Mouse (Mus musculus) intestine, postnatal 0 days (tissue): ENCODE measurements around the gene Nup85. TPM values are rescaled to one million over a fixed set of nuclear protein-coding genes. Genes with fewer than 3 reads are reported as not detected.

ENCODE experiments used
- ATAC-seq: fragments of 200-750 bp; cut with Nextera tagmentation; 2 replicates; pipeline ENCODE4 v1.8.0; 2017; ENCODE audit warnings: mild to moderate bottlenecking, moderate TSS enrichment, moderate library complexity
- H3K27ac ChIP-seq: fragments of 300-500 bp; sonication (generic); 2 replicates; pipeline ENCODE4 v1.5.1; 2014; ENCODE audit warnings: mild to moderate bottlenecking, low read depth, low read length, moderate library complexity
- H3K27me3 ChIP-seq: fragments of 300-500 bp; sonication (generic); replicated peaks from 2 replicates; pipeline ENCODE4 v1.6.1; 2014; ENCODE audit warnings: low read length, mixed read lengths; ENCODE audit not compliant: control insufficient read depth, insufficient read depth
- H3K36me3 ChIP-seq: fragments of 300-500 bp; sonication (generic); 2 replicates; pipeline ENCODE4 v1.6.1; 2014; ENCODE audit warnings: mild to moderate bottlenecking, moderate library complexity; ENCODE audit not compliant: control insufficient read depth, insufficient read depth
- H3K4me1 ChIP-seq: fragments of 300-500 bp; sonication (generic); replicated peaks from 2 replicates; pipeline ENCODE4 v1.6.1; 2014; ENCODE audit warnings: antibody characterized with exemption, low read length, mixed read lengths; ENCODE audit not compliant: control insufficient read depth, insufficient read depth
- H3K4me2 ChIP-seq: fragments of 300-500 bp; sonication (generic); replicated peaks from 2 replicates; pipeline ENCODE4 v1.6.1; 2014; ENCODE audit warnings: low read depth, mild to moderate bottlenecking, moderate library complexity
- H3K4me3 ChIP-seq: fragments of 300-500 bp; sonication (generic); 2 replicates; pipeline ENCODE4 v1.5.1; 2014; ENCODE audit warnings: low read depth, low read length
- H3K9ac ChIP-seq: fragments of 300-500 bp; sonication (generic); 2 replicates; pipeline ENCODE4 v1.6.1; 2014; ENCODE audit warnings: mild to moderate bottlenecking, low read depth, low read length
- H3K9me3 ChIP-seq: fragments of 300-500 bp; sonication (generic); 2 replicates; pipeline ENCODE4 v1.6.1; 2016; ENCODE audit warnings: mixed run types; ENCODE audit not compliant: control insufficient read depth
- CTCF ChIP-seq: sonication (generic); IDR thresholded peaks from 2 replicates; pipeline ENCODE4 v1.5.1; 2016; ENCODE audit warnings: low read depth, mild to moderate bottlenecking, control low read depth, antibody characterized with exemption, moderate library complexity
- WGBS: fragments of 180-500 bp; shearing (Covaris S2); extraction: QIAGEN DNeasy Blood & Tissue Kit; methylation state at CpG from one replicate; pipeline ENCODE4 v1.1.7; 2014; 5-methylcytosine and 5-hydroxymethylcytosine counted together
- polyA plus RNA-seq: library from polyadenylated mRNA; unstranded; fragments of >200 nt; fragmentation: Nextera tagmentation; extraction: Ambion mirVana; gene quantifications from 2 replicates; pipeline ENCODE4 v1.2.1, GENCODE M21; 2015

Gene Nup85
- polyA plus RNA-seq, 1 experiment from 2014 or later, result 30.4 TPM

GRCm38 (mm10) chr11:115632247-115632646 is 68.0 kb downstream of the Nup85 start:
- H3K9me3 ChIP-seq, result no peaks in the 10 kb centered on the region
- no peak for ATAC-seq

DNA sequence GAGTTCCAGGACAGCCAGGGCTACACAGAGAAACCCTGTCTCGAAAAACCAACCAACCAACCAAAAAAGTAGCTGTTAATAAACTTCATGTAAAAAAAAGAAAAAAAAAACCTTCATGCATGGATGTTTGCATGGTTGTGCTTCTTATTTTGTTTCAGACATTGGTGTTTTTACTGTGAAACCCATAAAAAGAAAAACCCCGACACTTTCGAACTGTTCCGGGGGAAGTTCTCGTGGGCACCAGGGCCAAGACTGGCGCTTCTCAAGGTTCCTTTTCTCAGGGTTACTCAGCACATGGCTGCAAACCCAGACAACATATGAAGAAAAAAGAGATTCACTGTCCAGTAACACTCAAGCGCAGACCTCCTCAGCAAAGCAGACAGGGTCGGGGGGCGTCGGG is 68.6 kb downstream of the Nup85 start:
- Histone ChIP-seq H3K9ac (no peak overlapping the region), H3K4me3 (no peak overlapping the region), H3K27me3 (no peaks in the 10 kb centered on the region), H3K36me3 (no peaks in the 10 kb centered on the region), H3K9me3 (no peaks in the 10 kb centered on the region), H3K4me1 (no peaks in the 10 kb centered on the region), H3K27ac (no peak overlapping the region), H3K4me2 (no peak overlapping the region)
- TF ChIP-seq CTCF, result no peak
- no peak for ATAC-seq
- WGBS, result 88% methylated on average over 10 of the region's 10 CpGs

More at GRCm38 (mm10) chr11:115632247-115632646, 68.0 kb downstream of the Nup85 start:
- Histone ChIP-seq H3K36me3 (no peaks in the 10 kb centered on the region), H3K4me3 (no peak overlapping the region), H3K9ac (no peak overlapping the region), H3K4me2 (no peak overlapping the region), H3K27ac (no peak overlapping the region), H3K27me3 (no peaks in the 10 kb centered on the region), H3K4me1 (no peaks in the 10 kb centered on the region; the same call in 1 of the 2 replicates)
- WGBS, result 66% methylated on average over 7 of the region's 7 CpGs
- TF ChIP-seq CTCF, result no peak

Other genes with a start within 250 kb of the Nup85 start
- 0.05 and 0.09 TPM in 2 replicates for gene Ush1g, start 242.4 kb upstream of the Nup85 start, polyA plus RNA-seq
- 2.3 and 4.3 TPM in 2 replicates for gene Otop3, start 229.7 kb upstream of the Nup85 start, polyA plus RNA-seq
- gene Hid1, start 196.7 kb upstream of the Nup85 start, polyA plus RNA-seq, result 10.8 and 12.1 TPM in 2 replicates
- gene Cdr2l, start 182.5 kb upstream of the Nup85 start, polyA plus RNA-seq, result 3.5 and 3.9 TPM in 2 replicates
- gene Mrpl58, start 160.7 kb upstream of the Nup85 start, polyA plus RNA-seq, result 143 and 145 TPM in 2 replicates
- 1,235 and 1,272 TPM in 2 replicates for gene Atp5h, start 144.5 kb upstream of the Nup85 start, polyA plus RNA-seq
- gene Kctd2, start 144.3 kb upstream of the Nup85 start, polyA plus RNA-seq, result 17.5 and 18.6 TPM in 2 replicates
- 0.64 and 1.1 TPM in 2 replicates for gene Trim80, start 123.9 kb upstream of the Nup85 start, polyA plus RNA-seq
- 3.0 and 3.4 TPM in 2 replicates for gene Slc16a5, start 102.0 kb upstream of the Nup85 start, polyA plus RNA-seq
- gene Armc7, start 88.8 kb upstream of the Nup85 start, polyA plus RNA-seq, result 6.9 and 7.0 TPM in 2 replicates
- gene Nt5c, start 72.6 kb upstream of the Nup85 start, polyA plus RNA-seq, result 189 and 194 TPM in 2 replicates
- gene Jpt1, start 50.0 kb upstream of the Nup85 start, polyA plus RNA-seq, result 255 and 263 TPM in 2 replicates
- gene Sumo2, start 28.2 kb upstream of the Nup85 start, polyA plus RNA-seq, result 404 and 414 TPM in 2 replicates
- 51.6 and 52.2 TPM in 2 replicates for gene Mrps7, start 39.5 kb downstream of the Nup85 start, polyA plus RNA-seq
- 5.7 and 5.8 TPM in 2 replicates for gene Gga3, start 39.6 kb downstream of the Nup85 start, polyA plus RNA-seq
- 43.0 and 48.9 TPM in 2 replicates for gene Mif4gd, start 48.5 kb downstream of the Nup85 start, polyA plus RNA-seq
- gene Slc25a19, start 63.9 kb downstream of the Nup85 start, polyA plus RNA-seq, result 19.1 and 19.5 TPM in 2 replicates
- 60.5 and 61.3 TPM in 2 replicates for gene Grb2, start 144.2 kb downstream of the Nup85 start, polyA plus RNA-seq
- 8.2 and 8.6 TPM in 2 replicates for gene Tmem94, start 201.0 kb downstream of the Nup85 start, polyA plus RNA-seq
- 7.4 and 7.6 TPM in 2 replicates for gene Caskin2, start 249.2 kb downstream of the Nup85 start, polyA plus RNA-seq